Mouse (Mus musculus) urinary bladder, postnatal 4 days (tissue): Measurements from ENCODE around the gene Fgfbp3.
"Not testable (repeated sequence)": the region's sequence is repeated elsewhere in the genome, so short reads cannot be mapped to it uniquely, and the experiment has no call there.

Experiments
- DNase-seq, 2 experiments: peaks; one replicate each; pipeline ENCODE4 v3.0.0; 2021 to 2022; ENCODE audit warnings: low spot score in 2 of 2

Fgfbp3 gene

GRCm38 (mm10) chr19:36910424-36911045, 8.9 kb downstream of the Fgfbp3 start:
- DNase-seq: peak in 1 of 2 experiments; percentile 19

DNA sequence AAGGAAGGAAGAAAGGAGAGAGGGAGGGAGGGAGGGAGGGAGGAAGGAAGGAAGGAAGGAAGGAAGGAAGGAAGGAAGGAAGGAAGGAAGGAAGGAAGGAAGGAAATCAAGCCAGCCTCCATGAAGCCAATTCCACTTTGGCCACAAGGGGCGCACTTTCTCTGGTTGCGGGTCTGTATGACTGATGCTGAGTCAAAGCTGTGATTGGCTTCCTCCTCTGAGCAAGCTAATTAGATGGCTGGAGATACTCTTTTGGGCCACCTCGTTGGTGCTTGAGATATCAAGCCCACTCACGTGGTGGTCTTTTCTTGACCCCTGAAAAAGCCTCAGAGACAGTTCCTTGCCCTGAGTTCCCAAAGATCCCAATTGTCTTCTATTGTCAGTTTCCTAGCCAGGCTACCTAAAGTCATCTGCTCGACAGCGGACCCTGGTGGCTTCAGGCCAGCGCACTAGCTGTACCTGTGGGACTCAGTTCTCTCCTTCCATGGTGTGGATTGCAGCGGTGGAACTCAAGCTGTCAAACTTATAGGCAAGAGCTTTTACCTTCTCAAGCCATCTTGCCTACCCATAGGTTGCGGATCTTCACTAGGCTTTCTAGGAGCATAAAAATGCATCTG, 9.6 kb downstream of the Fgfbp3 start:
- peak; percentile 22 to 71 for DNase-seq

- DNase-seq: no peak
These were observed 10.3 kb downstream of the Fgfbp3 start for GRCm38 (mm10) chr19:36909150-36909549.

DNA sequence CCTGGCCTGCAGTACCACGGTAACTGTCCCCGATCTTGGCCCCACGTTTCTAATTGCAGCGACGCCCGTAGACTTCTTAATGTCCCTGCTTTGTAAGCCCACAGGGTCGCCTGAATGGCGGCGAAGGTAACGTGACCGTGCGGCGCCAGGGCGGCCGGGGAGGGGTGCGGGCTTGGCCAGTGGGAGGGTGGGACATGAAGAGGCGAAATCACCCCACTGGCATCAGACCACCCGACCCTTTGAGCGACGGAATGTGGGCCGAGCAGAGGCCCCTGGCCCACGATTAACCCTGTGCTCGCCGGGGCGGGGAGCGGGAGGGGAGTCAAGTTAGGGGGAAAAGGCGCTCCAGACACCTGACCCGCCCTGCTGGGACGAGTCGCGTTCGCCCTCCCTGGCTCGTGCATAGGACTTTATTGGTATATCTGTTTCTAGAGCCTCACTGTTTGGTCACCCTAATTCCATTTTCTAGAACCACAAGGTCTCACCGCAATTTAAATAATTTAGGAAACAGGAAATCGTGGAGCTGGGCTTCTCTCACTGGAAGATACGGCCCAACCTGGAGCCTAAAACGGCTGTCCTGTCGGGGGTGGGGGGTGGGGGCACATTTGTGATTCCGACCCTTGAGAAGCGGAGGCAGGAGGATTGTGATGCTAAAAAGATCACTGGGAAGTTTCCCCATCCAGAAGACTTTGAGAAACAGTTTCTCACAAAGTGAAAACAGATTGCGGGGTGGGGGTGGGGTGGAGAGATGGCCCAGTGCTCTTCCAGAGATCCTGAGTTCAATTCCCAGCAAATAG, 15.0 kb downstream of the Fgfbp3 start:
- peak; percentile 26 to 61 for DNase-seq

GRCm38 (mm10) chr19:36903377-36903776, 16.0 kb downstream of the Fgfbp3 start:
- DNase-seq: no peak

GRCm38 (mm10) chr19:36897778-36898177, 21.6 kb downstream of the Fgfbp3 start:
- DNase-seq: no peak

DNA sequence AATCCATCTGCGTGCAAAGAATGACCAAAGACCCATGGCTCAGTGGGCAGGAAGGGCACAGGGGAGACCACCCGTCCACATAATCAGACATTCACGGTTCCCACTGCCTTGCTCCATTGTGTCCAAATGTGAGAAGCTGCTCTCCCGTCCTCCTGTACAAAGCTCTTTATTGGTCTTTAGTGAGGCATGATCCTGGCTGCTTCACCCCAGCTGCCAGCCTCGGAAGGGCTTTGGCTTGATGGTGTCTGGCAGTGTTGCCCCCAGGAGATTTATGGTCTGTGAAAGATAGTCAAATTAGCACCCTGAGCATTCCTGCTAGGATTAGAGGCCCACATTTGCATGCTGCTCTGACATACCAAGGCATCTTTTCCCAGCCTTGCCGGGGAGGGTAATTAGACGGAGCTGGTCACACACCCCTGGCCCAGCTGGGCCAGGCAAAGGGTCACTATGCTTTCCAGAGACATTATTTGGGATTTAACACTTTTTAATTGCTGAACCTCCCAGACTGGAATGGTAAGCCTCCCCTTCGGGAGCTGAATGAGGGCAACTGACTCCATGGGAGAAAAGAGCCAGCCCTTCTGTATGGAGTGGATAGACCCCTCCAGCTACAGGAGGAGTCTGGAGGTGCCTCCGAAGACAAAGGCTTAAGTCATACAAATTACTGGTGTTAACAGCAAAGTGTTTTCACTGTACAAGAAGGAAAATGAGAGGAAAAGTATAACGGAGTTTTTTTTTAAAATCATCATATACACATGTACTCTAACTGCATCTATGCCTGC, 22.4 kb downstream of the Fgfbp3 start:
- no peak for DNase-seq

DNA sequence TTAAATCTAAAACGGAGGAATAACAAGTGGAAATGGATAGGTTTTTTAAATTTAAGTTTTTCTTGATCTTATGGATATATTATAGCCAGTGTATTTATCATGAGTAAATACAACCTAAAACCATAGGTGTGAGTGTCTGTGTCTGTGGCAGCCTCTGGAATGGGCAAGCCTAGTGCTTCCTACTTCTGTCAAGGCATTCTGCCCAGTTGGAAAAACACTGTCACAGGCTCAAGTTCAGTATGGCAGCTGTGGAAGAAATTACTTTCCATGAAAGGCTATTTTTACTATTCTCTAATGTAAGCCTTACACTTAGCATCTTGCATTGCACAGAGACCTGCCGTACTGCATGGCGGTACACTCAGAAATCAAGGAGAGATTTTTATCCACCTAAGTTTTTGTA, 27.7 kb downstream of the Fgfbp3 start:
- no peak for DNase-seq

DNA sequence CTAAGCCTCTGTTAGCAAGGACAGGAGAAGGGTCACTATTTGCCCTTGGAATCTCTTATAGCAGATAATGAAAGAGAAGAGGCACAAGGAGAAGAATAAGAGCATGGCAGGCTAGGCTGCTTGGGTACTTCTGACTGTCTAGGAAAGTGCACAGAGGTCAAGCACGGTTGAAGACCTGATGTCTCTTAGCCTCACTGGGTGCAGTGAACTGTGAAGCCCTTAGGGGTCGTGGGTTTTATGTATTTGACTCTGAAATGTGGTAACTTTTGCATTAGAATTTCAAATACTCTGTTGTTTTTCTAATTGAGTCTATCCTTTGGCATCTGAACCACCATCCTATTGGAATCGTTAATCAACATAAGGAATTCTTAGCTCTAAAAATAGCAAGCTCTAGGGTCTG, 31.7 kb downstream of the Fgfbp3 start:
- no peak for DNase-seq

DNA sequence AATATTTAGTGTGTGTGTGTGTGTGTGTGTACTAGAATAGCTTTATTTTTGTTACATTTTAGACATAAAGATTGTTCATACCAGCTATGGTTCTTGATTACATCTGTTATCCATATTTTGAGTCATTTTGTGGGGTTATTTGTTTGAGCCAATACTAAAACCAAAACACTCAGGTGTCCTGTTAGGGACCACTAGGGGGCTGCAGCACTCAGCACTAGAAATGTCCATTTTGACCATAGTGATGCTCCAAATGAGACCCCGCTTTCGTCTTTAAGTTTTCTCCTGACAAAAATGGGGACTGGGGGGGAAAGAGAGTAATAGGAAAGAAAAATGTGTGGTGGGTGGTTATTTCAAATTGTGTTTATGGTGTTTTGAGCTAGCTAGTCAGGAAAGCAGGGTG, 33.1 kb downstream of the Fgfbp3 start:
- no peak for DNase-seq

DNA sequence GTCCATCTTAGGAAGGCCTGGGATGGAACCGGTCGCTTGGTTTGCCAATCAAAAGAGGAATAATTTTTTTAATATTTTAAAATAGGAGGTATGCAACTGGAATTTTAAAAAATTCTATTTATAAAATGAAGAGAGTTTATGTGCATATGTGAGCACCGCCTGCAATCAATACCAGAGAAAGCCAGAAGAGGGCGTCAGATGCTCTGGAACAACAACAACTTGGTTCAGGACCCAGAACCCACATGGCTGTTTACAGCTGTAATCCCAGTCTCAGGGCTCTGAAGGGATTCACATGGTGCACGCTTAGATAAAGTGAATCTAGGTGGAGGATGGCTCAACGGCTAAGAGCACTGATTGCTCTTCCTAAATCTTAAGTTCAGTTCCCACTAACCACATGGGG, 36.3 kb downstream of the Fgfbp3 start:
- DNase-seq: no peak

- no peak for DNase-seq
These were observed 40.5 kb downstream of the Fgfbp3 start for GRCm38 (mm10) chr19:36878743-36879495.

GRCm38 (mm10) chr19:36877329-36877728, 42.1 kb downstream of the Fgfbp3 start:
- DNase-seq: no peak

GRCm38 (mm10) chr19:36874651-36875050, 44.8 kb downstream of the Fgfbp3 start:
- no peak for DNase-seq

DNA sequence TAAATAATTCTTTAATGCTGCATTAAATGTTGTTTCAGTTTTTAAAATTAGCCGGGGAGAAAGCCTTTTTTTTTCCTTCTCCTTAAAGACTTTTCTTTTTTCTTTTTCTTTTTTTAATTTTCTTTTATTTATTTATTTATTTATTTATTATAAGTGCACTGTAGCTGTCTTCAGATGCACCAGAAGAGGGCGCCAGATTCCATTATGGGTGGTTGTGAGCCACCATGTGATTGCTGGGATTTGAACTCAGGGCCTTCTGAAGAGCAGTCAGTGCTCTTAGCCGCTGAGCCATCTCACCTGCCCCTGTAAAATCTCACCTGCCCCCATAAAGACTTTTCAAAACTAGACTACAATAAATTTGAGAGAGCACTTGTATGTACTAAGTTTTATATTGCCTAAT, 50.7 kb downstream of the Fgfbp3 start:
- not testable (repeated sequence) for DNase-seq
